ENCODE assay signal across 22 mouse cellular contexts in genomic region chr13:53684498-53684897, GRCm38 (mm10).
DNase-seq lines count a peak whose midpoint lies in the region; ATAC-seq lines count a peak whose summit lies in the region.
"Had no signal": no experiment of that assay in that cellular context is flagged by ENCODE, and none has a peak within 500 bp of the region (broad histone marks: within the 10 kb centered on the region; RNA-seq: fewer than 3 reads in every experiment).

No protein-coding gene starts in this region.

- H3K9ac ChIP-seq in forebrain, embryonic 14.5 days (ENCODE audit: low read length), result no peak overlapping the region
- no peak overlapping the region for H3K9ac ChIP-seq in forebrain, embryonic 15.5 days (replicated peaks)
- H3K9ac ChIP-seq in hindbrain, embryonic 16.5 days (ENCODE audit: low read depth, low read length), result no peak overlapping the region; the same call in 1 of the 2 replicates
- H3K9ac ChIP-seq: embryonic facial prominence, embryonic 12.5 days; heart, embryonic 12.5 days had no signal

- H3K27ac ChIP-seq in forebrain, embryonic 14.5 days (ENCODE audit: low read depth, low read length), result no peak overlapping the region
- no peak overlapping the region for H3K27ac ChIP-seq in forebrain, embryonic 15.5 days (replicated peaks)
- H3K27ac ChIP-seq in hindbrain, embryonic 16.5 days (ENCODE audit: low read depth, low read length), result no peak overlapping the region
- no peak overlapping the region for H3K27ac ChIP-seq in hindbrain, embryonic 10.5 days
- H3K27ac ChIP-seq: embryonic facial prominence, embryonic 12.5 days; gastrocnemius, adult 2 months had no signal

- H3K36me3 ChIP-seq in forebrain, embryonic 14.5 days (ENCODE audit: control insufficient read depth, insufficient read depth, low read length), result no peaks in the 10 kb centered on the region
- no peaks in the 10 kb centered on the region for H3K36me3 ChIP-seq in forebrain, embryonic 15.5 days
- H3K36me3 ChIP-seq in hindbrain, embryonic 16.5 days (ENCODE audit: control insufficient read depth, insufficient read depth, low read length), result no peaks in the 10 kb centered on the region
- H3K36me3 ChIP-seq in hindbrain, embryonic 10.5 days, result no peaks in the 10 kb centered on the region
- H3K36me3 ChIP-seq: embryonic facial prominence, embryonic 12.5 days; heart, embryonic 12.5 days had no signal

- no peaks in the 10 kb centered on the region for H3K4me1 ChIP-seq in forebrain, embryonic 14.5 days (ENCODE audit: control insufficient read depth, insufficient read depth, low read length)
- peaks cover 17% of the 10 kb centered on the region for H3K4me1 ChIP-seq in forebrain, embryonic 15.5 days
- H3K4me1 ChIP-seq in hindbrain, embryonic 16.5 days (ENCODE audit: control insufficient read depth, insufficient read depth, low read depth, low read length), result no peaks in the 10 kb centered on the region
- H3K4me1 ChIP-seq in hindbrain, embryonic 10.5 days (replicated peaks), result peaks cover 48% of the 10 kb centered on the region

- H3K9me3 ChIP-seq in forebrain, embryonic 14.5 days (replicated peaks; ENCODE audit: control insufficient read depth, low read length), result no peaks in the 10 kb centered on the region
- H3K9me3 ChIP-seq in forebrain, embryonic 15.5 days, result no peaks in the 10 kb centered on the region
- no peaks in the 10 kb centered on the region for H3K9me3 ChIP-seq in hindbrain, embryonic 16.5 days (ENCODE audit: control insufficient read depth, low read length)
- H3K9me3 ChIP-seq in hindbrain, embryonic 10.5 days, result no peaks in the 10 kb centered on the region
- H3K9me3 ChIP-seq: embryonic facial prominence, embryonic 12.5 days; heart, embryonic 12.5 days had no signal

- ATAC-seq in forebrain, embryonic 14.5 days, result no peak; the same call in 1 of the 2 replicates
- no peak for ATAC-seq in forebrain, embryonic 15.5 days (replicated peaks)
- 0 out of 2 replicates have a peak, but pooled peaks have one; percentile 34 for ATAC-seq in hindbrain, embryonic 16.5 days
- ATAC-seq: activated CD4-positive, CD25-positive, alpha-beta regulatory T cell, adult 4 months; CD4-positive, CD25-positive, alpha-beta regulatory T cell, adult 4 months; inflammation-experienced regulatory T-cells, adult 6 months; intestine, postnatal 0 days; Patski had no signal

- no peak overlapping the region for H3K4me2 ChIP-seq in forebrain, embryonic 14.5 days (ENCODE audit: low read length)
- no peak overlapping the region for H3K4me2 ChIP-seq in forebrain, embryonic 15.5 days (replicated peaks)
- no peak overlapping the region for H3K4me2 ChIP-seq in hindbrain, embryonic 16.5 days (ENCODE audit: low read length)
- H3K4me2 ChIP-seq: embryonic facial prominence, embryonic 12.5 days; heart, embryonic 12.5 days had no signal

- no peak overlapping the region for H3K4me3 ChIP-seq in forebrain, embryonic 14.5 days (ENCODE audit: low read depth, low read length)
- H3K4me3 ChIP-seq in forebrain, embryonic 15.5 days, result no peak overlapping the region
- no peak overlapping the region for H3K4me3 ChIP-seq in hindbrain, embryonic 16.5 days (ENCODE audit: low read length)
- H3K4me3 ChIP-seq in hindbrain, embryonic 10.5 days, result no peak overlapping the region
- H3K4me3 ChIP-seq: embryonic facial prominence, embryonic 12.5 days; gastrocnemius, adult 2 months; heart, embryonic 12.5 days had no signal

- DNase-seq in forebrain, embryonic 14.5 days (ENCODE audit: low spot score), result peak; percentile 50
- no peak for DNase-seq in hindbrain, embryonic 10.5 days (ENCODE audit: low spot score)
- peak; percentile 51 for DNase-seq in retina, postnatal 1 day
- no peak for DNase-seq in retina, embryonic 14.5 days (ENCODE audit: low spot score)
- no peak for DNase-seq in right cerebral cortex, postnatal 36 days (ENCODE audit: low spot score in 2 of 2)
- DNase-seq: adrenal gland, postnatal 25 days; B cell, adult 2 months; cerebellum, adult 11-12 months; cerebellum, adult 9-10 months; cerebellum, postnatal 25 days; gastrocnemius, adult 2 months; gastrocnemius, postnatal 25 days; kidney, adult 8-10 months had no signal

- whole genome bisulfite sequencing in forebrain, embryonic 14.5 days, result 45% methylated on average over 5 of the region's 5 CpGs
- 27% methylated on average over 5 of the region's 5 CpGs for WGBS in forebrain, embryonic 15.5 days
- WGBS in hindbrain, embryonic 16.5 days, result 51% methylated on average over 5 of the region's 5 CpGs
- 70% methylated on average over 5 of the region's 5 CpGs for WGBS in hindbrain, embryonic 10.5 days

- 0 out of 2 replicates have a peak, but pooled peaks cover 5% of the 10 kb centered on the region for H3K27me3 ChIP-seq in forebrain, embryonic 14.5 days (replicated peaks; ENCODE audit: control insufficient read depth, insufficient read depth, low read length)
- H3K27me3 ChIP-seq in forebrain, embryonic 15.5 days, result peaks cover 12% of the 10 kb centered on the region
- no peaks in the 10 kb centered on the region; the same call in 1 of the 2 replicates for H3K27me3 ChIP-seq in hindbrain, embryonic 16.5 days (replicated peaks; ENCODE audit: control insufficient read depth, insufficient read depth, low read length)
- H3K27me3 ChIP-seq in hindbrain, embryonic 10.5 days (ENCODE audit: insufficient read depth, poor library complexity, severe bottlenecking), result peaks cover 44% of the 10 kb centered on the region
- H3K27me3 ChIP-seq: Patski had no signal

Comparison
In these comparisons a context has a peak if more than half of its experiments do, and no peak if none do; other contexts are left out.
1. DNase-seq: peak in forebrain, embryonic 14.5 days (single experiment) and retina, postnatal 1 day (single experiment); none in hindbrain, embryonic 10.5 days (single experiment), retina, embryonic 14.5 days (single experiment) and right cerebral cortex, postnatal 36 days (0 of 2).